Mouse (Mus musculus): Measurements from ENCODE around the gene Il17d.
A peak's percentile ranks its signal among the peaks of the same experiment; 100 is the strongest.

Il17d gene

DNA sequence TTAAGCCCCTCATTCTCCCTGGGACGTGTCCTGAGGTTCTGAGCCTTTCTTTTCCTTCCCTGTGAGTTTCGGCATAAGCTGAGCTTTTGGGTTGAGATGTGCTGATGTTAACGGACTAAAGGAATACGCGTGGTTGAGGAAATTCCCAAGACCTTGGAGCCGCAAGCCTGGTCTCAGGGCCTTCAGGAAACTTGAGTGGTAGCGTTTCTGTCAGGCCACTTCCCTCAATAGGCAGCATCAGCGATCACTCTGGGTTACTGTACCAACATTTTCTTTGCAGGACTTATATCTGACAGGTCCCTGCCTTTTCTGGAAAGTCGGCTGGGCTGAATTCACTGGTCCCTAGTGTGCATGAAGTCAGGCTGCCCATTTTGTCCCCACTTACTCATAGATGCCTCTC lies 12.2 kb downstream of the Il17d start:
- no peak for DNase-seq

DNA sequence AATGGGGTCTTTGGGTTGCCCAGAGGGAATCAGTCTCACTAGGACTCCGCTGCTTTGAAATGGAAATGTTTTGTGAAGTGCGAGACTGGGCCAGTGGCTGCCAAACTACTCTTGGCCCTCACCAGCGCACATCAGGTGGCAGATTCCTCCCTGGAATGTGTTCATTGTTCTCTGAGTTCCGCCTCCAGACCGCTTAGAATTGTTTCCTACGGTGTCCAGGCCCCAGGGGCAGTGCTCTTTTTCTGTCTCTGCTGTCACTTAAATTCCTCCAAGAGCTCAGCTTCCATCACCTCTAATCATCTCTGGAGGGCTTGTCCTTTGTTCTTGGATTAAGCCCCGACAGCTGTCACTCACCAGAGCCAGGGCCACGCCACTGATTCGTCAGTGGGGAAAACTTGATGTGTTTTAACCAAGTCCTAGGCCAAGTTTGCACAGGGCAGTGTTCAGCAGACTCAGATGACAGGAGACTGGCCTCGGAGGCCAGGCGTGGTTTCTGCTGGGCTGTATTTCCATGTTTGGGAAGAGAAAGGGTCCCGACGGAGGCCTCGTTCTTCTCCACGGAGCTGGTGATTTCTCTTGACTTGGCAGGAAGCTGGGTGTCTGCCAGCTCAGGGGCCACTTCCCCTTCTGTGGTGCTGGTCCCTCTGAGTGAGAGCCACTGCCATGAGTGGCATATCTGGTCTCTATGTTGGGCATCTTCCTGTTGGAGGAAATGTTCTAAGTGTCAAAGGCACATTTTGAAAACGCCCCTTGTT lies 12.9 kb downstream of the Il17d start:
- DNase-seq = peak; percentile 40

DNA sequence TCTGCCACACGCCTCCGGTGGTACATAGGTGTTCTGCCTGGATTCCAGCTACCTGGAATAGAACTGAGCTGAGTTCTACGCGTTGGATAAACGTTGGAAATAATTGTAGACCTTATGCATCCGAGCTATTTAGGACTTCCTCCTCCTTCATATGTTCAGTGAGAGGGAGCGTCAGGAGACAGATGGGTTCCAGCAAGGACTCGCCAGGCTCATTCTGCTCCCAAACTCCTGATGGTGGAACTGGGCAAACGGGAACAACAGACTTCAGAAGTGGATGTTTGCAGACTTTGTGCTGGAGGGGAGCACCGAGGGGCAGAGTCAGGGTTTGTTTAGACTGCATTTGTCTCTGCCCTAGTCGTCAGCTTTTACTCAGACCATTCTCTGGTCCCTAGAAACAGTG lies 16.1 kb downstream of the Il17d start:
- no peak for DNase-seq

DNA sequence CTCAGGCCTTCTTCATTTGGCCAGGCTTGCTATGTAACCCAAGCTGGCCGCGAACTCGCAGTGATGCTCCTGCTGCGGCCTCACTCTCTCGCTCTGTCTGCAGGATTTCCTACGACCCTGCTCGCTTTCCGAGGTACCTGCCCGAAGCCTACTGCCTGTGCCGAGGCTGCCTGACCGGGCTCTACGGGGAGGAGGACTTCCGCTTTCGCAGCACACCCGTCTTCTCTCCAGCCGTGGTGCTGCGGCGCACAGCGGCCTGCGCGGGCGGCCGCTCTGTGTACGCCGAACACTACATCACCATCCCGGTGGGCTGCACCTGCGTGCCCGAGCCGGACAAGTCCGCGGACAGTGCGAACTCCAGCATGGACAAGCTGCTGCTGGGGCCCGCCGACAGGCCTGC lies 17.7 kb downstream of the Il17d start:
- DNase-seq = no peak

DNA sequence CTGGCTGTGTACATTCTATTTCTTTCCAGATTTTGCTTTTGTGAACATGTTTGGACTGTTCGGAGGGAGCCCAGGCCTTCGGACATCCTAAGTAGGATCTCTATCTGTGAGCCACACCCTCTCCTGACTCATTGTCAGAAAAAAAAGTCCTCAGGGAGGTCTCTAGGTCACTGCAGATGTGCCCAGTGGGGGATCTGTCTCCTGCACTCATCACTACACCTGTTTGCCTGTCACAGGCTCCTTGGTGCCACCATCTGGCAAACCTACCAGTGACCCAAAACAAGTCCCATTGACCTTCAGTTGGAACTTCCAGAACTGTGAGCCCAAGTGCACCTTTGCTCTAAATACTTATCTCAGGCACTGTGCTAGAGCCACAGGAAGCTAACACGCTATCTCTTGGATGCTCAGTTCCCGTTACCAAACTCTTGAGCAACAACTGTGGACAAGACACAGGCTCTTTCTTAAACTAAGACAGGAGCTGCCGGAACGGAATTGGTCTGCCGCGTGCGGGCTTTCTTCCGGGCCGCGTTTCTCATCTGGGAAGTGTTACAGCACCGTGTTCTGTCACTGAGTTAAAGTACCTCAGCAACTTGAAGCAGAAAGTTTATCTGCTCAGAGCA lies 19.0 kb downstream of the Il17d start:
- DNase-seq = no peak

DNA sequence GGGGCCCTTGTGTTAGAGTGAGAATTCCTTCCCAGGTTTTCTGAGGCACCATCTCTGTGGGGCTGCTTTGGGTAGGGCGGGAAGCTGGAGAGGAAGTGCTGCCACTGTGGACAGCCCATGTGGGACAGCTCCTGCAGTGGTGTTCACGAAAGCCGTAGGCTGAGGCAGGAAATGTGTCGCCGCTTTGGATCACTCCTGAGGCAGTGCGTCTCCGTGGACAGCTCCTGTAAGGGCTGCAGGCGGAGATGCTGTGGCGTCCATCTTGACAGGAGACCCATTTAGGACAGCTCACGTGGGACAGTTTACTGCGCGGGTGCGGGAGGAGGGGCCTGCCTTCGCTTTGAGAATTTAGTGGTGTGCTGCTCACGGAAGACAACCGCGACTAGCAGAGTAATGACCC lies 20.9 kb downstream of the Il17d start:
- no peak for DNase-seq

DNA sequence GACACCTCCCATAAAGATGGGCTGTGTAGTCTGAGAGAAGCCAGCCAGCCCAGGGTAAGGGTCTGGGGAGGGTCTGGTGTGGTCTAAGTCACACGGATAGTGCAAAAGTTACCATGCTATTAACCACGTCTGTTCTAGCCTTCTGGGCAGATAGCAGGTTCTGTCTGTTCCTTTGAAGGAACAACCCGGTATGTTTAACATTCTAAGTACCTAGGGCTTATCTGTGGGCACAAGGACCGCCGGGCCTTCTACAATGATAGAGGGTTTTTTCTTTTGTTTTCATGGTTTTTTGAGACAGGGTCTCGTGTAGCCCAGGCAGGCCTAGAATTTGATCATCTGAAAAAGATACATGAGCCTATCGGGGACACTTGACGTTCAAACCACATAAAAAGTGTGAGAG lies 21.6 kb downstream of the Il17d start:
- no peak for DNase-seq

DNA sequence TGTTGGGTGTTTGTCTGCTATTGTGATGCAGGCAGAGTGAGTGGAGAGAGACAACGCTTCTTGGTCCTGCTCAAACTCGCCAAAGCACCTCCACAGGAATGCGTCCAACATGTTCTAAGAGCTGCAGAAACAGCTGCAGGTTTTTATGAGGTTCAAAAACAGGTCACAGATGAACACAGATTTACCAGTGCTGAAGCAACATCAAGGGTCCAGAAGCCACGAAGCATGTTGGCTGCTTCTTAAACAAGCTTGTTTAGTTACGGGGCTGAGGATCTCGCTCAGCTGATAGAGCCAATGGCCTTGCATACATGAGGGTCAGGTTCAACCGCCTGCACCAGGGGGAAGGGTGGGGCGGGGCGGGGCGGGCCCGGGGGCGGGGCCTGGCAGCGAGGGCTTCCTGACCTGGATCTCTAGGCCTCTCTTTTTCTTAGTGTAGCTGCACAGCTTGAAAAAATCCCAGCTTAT lies 22.0 kb downstream of the Il17d start:
- DNase-seq = peak; percentile 31

DNA sequence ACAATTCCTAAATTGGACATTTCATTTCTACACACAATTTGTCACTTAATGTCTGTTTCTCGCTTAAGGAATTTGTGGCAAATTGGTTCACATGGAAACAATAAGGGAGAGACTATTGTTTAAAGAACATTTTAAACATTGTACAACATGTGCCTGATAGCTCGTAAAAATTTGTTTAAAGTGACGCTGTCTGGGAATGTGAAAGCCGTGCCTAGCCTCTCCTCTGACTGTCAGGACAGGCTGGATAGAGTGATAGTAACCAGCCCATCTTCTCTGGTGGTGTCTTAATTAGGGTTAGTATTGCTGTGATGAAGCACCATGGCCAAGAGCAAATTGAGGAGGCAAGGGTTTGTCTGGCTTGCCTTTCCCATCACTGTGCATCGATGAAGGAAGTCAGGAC lies 22.5 kb downstream of the Il17d start:
- DNase-seq = no peak

DNA sequence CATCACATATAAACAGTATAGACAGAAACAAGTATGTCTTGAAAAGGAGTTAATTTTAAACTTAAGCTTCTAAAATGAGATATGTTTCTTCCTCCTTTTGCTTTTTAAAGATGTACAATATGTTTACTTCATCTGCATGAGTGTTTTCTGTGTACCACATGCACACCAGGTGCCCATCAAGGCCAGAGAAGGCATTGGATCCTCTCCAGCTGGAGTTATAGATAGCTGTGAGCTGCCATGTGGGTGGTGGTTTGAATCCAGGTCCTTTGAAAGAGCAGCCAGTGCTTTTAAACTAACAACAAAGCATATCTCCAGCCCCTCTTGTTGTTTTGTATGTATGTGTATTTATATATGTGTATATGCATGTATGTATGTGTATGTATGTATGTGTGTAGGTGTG lies 28.4 kb downstream of the Il17d start:
- DNase-seq = no peak

DNA sequence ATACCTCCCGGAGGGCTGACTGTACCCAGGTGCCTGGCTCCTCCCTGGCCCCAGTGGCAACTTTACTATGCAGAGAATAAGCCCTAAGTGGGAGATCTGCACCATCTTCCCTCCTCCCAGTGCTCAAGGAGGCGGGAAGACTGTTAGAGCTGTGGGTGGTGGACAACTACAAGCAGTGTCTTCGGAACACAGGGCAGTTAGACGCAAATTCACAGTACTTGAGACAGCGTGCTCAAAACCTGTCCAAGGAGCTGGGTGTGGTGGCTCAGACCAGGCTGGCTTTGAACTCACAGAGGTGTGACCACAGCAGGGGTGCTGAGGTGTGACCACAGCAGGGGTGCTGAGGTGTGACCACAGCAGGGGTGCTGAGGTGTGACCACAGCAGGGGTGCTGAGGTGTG lies 29.9 kb downstream of the Il17d start:
- no peak for DNase-seq

DNA sequence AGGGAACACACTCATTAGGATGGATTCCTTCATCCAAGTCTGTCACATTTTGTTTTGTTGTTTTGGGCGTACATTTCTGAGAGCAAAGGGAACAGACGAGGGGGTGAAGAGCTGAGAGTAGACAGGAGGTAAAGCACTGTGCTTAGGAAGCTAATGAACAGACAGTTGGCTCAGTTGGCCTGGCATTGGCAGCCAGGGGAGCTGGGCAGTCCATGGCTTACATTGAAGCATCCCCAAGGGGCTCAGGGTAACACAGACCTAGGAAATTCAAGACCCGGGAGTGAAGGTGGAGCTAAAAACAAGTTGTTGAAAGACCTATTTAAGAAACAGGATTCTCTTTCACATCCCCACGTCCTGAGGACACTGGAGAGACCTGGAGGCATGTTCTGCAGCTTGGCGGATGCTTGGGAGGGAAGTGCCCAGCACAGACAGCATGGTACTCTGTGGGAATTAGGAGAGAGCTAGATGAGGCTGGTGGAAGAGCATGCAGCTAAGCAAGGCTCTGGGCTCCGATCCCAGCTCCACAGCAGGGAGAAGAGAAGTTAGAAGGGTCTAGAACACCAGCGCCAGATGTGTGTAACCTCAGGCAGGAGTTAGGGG lies 31.0 kb downstream of the Il17d start:
- DNase-seq = no peak

DNA sequence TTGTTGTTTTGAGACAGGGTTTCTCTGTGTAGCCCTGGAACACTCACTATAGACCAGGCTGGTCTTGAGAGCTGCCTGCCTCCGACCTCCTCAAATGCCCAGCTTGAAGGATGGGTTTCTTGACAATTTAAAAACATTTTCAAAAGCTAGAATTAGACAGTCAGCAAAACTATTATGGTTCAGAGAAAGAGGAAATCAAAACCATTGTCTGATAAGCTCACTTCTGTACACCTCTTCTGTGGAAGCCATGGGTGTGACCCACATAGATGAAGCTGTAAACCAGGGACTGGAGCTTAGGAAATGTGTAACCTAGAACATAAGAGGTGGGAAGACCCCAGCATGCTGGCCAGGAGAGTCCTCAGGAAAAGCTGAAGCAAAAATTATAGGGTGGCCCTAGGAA lies 32.3 kb downstream of the Il17d start:
- DNase-seq = no peak

DNA sequence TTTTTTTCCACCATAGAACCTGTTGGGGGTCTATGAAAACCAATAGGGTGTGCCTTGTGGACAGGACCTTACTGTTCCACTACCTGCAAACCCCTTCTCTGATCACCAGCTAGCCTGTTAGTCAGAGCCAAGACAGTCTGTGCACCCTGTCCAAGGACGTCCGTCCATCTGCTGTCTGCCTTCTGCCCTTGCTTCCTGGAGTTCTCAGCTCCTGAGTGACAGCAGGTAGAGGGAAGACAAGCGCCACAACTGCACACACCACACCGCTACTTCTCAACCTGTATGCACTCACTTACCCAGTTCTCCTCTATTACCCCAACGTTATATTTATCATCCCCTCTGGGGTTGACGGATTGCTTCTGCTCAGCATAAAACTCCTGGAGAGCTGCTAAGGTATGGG lies 41.0 kb downstream of the Il17d start:
- no peak for DNase-seq

DNA sequence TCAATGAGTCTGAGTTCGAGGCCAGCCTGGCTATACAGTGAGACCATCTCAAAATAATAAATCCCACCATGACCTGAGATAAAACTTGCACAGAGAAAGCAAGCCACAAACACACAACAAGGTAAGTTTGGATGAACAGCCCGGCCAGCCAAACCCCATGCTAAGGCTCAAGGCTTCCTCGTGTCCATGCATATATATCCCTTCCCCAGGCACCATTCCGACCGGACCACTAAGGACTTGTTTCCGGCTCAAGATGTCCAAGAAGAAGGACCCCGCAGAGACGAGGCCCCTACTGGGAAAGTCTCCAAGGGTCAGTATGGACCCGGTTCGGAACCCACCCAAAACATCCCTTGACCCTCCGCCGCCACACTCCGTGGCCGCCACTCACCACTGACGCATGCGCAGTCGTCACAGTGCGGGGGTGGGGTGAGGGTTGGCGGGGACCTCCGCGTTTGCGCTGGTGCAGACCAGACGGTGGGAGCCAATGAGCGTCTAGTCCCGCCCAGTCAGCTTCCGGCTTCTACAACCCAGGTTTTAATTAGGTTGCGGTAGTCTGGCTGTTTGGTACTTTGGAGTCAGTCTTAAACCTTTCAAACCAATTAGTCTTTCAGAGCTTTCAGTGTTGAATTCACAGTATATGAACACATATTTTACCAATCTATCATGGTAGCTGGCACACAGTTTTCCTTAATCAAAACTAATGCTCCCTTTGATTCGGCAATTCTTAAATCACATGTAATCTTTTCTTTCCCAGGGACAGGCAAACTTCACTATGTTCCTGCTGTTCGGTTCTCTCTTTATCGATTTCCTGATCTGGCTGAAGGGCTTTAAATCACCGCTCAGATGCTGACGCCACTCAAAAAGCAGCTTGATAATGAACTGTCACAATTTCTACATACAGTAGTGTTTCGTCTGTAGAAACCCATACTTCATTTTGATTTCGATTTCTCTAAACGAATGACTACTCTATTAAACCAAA lies 46.9 kb downstream of the Il17d start, which contains the start of gene Eef1akmt1:
Gene Eef1akmt1 (minus strand): TSS at position 458 of the 979 bp plus-strand sequence.
- peak; percentile 97 for DNase-seq

DNA sequence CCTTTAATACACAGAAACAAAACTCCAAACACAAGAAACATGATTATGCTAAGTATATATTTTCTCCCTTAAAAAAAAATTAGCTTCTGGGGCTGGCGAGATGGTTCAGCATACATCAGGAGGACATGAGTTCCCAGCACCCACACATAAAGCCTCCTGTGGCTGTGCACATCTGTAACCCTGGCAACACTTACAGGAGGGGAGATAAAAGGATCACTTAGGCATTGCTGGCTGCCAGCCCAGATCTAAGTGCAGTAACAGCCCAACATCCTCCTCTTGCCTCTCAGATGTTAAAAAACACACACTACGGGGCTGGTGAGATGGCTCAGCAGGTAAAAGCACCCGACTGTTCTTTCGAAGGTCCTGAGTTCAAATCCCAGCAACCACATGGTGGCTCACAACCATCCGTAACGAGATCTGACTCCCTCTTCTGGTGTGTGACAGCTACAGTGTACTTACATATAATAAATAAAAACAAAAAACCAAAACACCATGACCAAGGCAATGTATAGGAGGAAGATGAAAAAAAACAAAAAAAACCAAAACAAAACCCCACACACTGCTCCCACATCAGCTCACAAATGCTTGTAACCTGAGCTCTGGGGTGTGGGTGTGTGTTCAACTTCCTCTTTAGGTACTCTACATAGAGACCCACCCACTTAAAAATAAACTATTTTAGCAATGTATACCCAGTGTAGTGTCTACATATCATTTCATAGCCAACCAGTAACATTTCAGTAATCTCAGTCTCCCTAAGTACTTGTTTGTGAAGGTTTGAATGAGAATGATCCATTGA lies 50.4 kb downstream of the Il17d start:
- DNase-seq = no peak

DNA sequence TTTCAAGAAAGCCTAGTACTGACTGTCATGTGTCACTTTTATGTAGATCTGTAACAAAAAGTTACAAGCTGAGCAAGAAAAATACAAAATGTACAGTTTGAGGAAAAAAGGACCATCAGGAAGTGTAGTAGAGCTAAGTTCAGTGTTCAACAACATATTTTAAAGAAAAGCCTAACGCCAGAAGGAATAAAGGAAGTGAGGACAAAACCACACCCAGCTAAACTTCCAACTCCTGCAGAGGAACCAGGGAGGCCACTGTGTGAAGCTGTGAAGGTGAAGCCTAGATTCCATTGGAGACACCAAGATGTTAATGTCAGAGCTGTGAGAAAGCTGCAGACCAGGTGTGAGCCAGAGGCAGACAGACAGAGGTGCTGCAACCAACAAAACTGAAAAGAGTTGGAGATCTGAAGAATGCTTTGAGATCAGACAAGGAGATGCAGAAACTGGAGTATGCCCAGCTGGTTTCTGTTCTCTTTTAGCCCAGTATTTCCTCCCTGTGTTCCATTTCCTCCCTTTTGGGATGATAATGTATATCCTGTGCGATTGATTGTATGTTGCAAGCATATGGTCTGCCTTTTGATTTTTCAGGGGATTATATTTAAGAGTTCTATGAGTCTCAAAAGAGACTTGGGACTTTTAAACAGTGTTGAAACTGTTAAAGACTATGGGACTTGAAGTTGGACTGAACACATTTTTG lies 51.9 kb downstream of the Il17d start:
- DNase-seq = no peak

DNA sequence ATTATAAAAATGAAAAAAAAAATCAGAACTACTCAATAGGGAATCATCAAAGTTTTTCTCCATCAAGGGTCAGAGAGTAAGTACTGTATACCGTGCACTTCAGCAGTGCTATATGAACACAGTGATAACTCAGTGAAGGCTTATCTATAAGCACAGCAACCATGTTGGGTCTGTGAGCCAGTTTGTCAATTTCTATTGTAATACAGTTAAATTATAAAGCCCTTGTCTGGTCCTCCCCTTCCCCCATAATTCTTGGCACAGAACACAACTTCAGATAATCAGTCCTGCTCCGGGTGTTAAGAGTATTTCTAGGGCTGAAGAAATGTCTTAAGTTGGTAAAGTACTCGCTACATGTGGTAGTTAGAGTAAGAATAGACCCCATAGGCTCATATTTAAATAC lies 67.3 kb downstream of the Il17d start:
- no peak for DNase-seq
